Mouse (Mus musculus) macrophage (primary cell): Measurements from ENCODE around the gene Pkdrej. TPM values are rescaled to one million over a fixed set of nuclear protein-coding genes. Genes with fewer than 3 reads are reported as not detected.
A peak's percentile ranks its signal among the peaks of the same experiment; 100 is the strongest.
"Not testable (repeated sequence)": the region's sequence is repeated elsewhere in the genome, so short reads cannot be mapped to it uniquely, and the experiment has no call there.

ENCODE experiments used
- H3K27ac ChIP-seq: fragments of 350-480 bp; formaldehyde crosslinking; 2 replicates; pipeline ENCODE4 v1.9.0; 2021
- H3K36me3 ChIP-seq: fragments of 350-480 bp; formaldehyde crosslinking; 2 replicates; pipeline ENCODE4 v1.9.0; 2021; ENCODE audit errors: inconsistent target
- H3K4me3 ChIP-seq: fragments of 350-480 bp; formaldehyde crosslinking; 2 replicates; pipeline ENCODE4 v1.9.0; 2021; ENCODE audit errors: inconsistent target
- H3K79me2 ChIP-seq: fragments of 350-480 bp; formaldehyde crosslinking; 2 replicates; pipeline ENCODE4 v1.9.0; 2021; ENCODE audit errors: inconsistent target
- WGBS: methylation state at CpG from one replicate; pipeline ENCODE4 v1.1.7; 2026; ENCODE audit warnings: inconsistent platforms; ENCODE audit not compliant: missing documents; 5-methylcytosine and 5-hydroxymethylcytosine counted together
- polyA plus RNA-seq: library from polyadenylated mRNA; stranded (reverse); fragments of 250-400 nt; gene quantifications from 3 replicates; pipeline ENCODE4 v1.2.4, GENCODE M21; 2018; ENCODE audit warnings: inconsistent platforms
- total RNA-seq, 78 experiments: library from RNA; depleted of rRNA; stranded (reverse); fragments of 250-400 nt; gene quantifications; 1 replicate in 9 of 78; 2 replicates in 24 of 78; 3 replicates in 43 of 78; 4 replicates in 2 of 78; pipeline ENCODE4 v1.2.4; 2018; ENCODE audit warnings: inconsistent platforms in 56 of 78

Gene Pkdrej
- total RNA-seq (2018; cell fraction: chromatin; rRNA removed), result not detected
- total RNA-seq (2018; cell fraction: cytosol; rRNA removed), result not detected
- not detected for total RNA-seq (2018; cell fraction: nucleus; rRNA removed)
- polyA plus RNA-seq, result not detected in 3 replicates

DNA sequence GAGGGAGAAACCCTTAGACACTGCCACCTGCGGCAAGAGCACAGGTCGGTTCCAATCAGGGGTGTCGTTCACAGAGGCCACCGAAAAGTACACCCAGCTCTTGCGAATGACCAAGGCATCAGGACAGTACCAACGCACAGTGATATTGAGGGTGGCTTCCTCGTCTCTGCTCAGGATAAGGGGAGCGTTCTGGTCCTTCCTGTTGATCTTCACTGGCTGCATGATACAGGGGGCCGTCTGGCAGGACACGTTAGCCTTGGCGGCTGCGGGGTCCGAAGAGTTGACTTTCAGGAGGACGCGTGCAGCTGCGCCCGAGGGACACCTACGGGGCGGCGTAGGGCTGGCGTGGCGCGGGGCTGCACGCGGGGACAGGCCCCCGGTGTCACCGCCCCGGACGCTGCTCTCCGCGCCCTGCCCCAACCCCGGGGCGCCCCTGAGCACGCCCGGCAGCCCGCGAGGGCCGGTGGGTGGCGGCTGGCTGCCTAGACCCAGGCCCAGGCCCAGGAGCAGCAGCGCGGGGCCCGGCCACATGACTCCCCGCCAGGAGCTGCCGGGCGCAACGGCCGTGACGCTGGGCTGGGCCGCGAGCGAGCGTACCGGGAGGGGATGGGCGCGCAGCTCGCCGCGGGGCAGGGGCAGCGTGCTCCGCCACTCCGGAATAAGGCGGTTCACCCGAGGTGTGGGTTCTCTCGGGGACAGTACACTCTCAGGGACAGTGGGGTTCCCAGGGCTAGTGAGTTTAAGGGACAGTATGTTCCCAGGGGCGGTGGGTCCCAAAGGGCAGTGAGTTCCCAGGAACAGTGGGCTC is at the start of gene Pkdrej:
Gene Pkdrej, minus strand, starts transcription at position 532 of the 808 bp plus-strand sequence.
- no peak within 1 kb of the TSS for H3K27ac ChIP-seq
- H3K36me3 ChIP-seq, result no peaks in the 10 kb centered on the region
- no peak within 1 kb of the TSS for H3K4me3 ChIP-seq
- no peaks in the 10 kb centered on the region for H3K79me2 ChIP-seq
- under 1% methylated on average over 47 of the region's 65 CpGs for WGBS

- 49% methylated on average over 6 of the region's 6 CpGs for WGBS
- no peak overlapping the region for H3K27ac ChIP-seq
- peaks cover 25% of the 10 kb centered on the region; the same call in 1 of the 2 replicates for H3K36me3 ChIP-seq
Measured at GRCm38 (mm10) chr15:85867696-85868095, 46.2 kb upstream of the Pkdrej start.

GRCm38 (mm10) chr15:85865913-85866312 is 44.4 kb upstream of the Pkdrej start:
- peaks cover 15% of the 10 kb centered on the region; the same call in 1 of the 2 replicates for H3K36me3 ChIP-seq
- peaks cover 22% of the 10 kb centered on the region for H3K79me2 ChIP-seq
- 89% methylated on average over 7 of the region's 7 CpGs for WGBS
- H3K27ac ChIP-seq, H3K4me3 ChIP-seq: not testable (repeated sequence)

More at GRCm38 (mm10) chr15:85867696-85868095, 46.2 kb upstream of the Pkdrej start:
- Histone ChIP-seq H3K79me2 (peaks cover 4% of the 10 kb centered on the region; the same call in 1 of the 2 replicates), H3K4me3 (no peak overlapping the region)

GRCm38 (mm10) chr15:85859490-85860031 is 38.0 kb upstream of the Pkdrej start, which contains the start of gene Gtse1:
Gene Gtse1, plus strand, starts transcription at chr15:85859745.
- Histone ChIP-seq H3K36me3 (no peaks in the 10 kb centered on the region), H3K79me2 (peaks cover 34% of the 10 kb centered on the region), H3K27ac (peak within 1 kb of the TSS; percentile 71), H3K4me3 (peak within 1 kb of the TSS; percentile 82)
- under 1% methylated on average over 42 of the region's 42 CpGs for WGBS

DNA sequence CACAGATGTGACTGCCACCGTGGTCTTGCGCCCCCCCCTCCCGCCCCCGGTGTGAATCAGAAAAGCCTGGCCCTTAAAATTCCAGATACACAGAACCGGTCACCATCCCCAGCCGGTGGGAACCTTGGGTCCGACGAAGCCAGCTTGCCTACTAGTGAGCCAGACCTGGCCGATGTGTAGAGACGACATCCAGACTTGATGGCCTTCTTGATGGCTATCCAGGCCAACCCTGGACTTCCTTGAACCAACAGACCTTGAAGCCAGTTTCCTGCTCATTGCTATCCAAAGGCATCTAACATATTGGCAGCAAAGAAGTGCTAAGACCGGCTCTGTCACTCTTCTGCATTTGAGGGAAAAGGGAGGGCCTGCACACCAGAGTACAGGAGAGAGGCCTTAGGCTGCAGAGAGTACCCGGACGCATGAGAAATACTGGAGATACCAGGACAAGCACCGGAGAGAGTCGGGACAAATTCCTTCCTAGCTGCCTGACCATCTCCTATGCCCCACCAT is 37.5 kb upstream of the Pkdrej start:
- no peaks in the 10 kb centered on the region for H3K36me3 ChIP-seq
- H3K79me2 ChIP-seq, result peaks cover 34% of the 10 kb centered on the region
- peak overlapping the region; percentile 71 for H3K27ac ChIP-seq
- peak overlapping the region; percentile 82 for H3K4me3 ChIP-seq
- WGBS, result 12% methylated on average over 15 of the region's 15 CpGs

GRCm38 (mm10) chr15:85851656-85852392 is 30.3 kb upstream of the Pkdrej start:
- WGBS, result 92% methylated on average over 12 of the region's 12 CpGs
- no peaks in the 10 kb centered on the region for H3K36me3 ChIP-seq
- no peak overlapping the region for H3K4me3 ChIP-seq
- H3K27ac ChIP-seq, result no peak overlapping the region
- H3K79me2 ChIP-seq, result no peaks in the 10 kb centered on the region

DNA sequence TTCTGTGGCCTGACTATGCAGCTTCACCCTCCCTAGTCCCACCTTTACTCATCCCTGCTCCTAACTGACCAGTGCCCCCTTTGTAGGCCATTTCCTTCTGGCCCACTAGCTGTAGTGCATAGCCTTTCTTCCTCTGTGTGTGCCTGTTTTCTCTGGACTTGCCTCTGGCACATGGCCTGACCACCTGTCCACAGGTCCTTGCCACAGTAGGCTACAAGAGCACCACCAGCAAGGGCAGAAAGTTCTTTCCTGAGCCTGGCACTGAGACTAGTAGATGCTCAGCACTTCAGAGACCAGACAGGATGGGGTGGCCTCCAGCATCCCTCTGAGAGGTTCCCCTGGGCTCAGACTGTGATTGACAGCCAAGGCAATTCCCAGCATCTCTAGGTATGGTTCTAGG is 23.5 kb upstream of the Pkdrej start:
- H3K4me3 ChIP-seq, result no peak overlapping the region
- no peak overlapping the region for H3K27ac ChIP-seq
- no peaks in the 10 kb centered on the region for H3K79me2 ChIP-seq
- H3K36me3 ChIP-seq, result 0 out of 2 replicates have a peak, but pooled peaks cover 7% of the 10 kb centered on the region

- no peaks in the 10 kb centered on the region for H3K79me2 ChIP-seq
- 89% methylated on average over 5 of the region's 5 CpGs for WGBS
- H3K4me3 ChIP-seq, result no peak overlapping the region
- no peak overlapping the region for H3K27ac ChIP-seq
- 0 out of 2 replicates have a peak, but pooled peaks cover 7% of the 10 kb centered on the region for H3K36me3 ChIP-seq
Measured at GRCm38 (mm10) chr15:85841796-85842360, 20.3 kb upstream of the Pkdrej start.

DNA sequence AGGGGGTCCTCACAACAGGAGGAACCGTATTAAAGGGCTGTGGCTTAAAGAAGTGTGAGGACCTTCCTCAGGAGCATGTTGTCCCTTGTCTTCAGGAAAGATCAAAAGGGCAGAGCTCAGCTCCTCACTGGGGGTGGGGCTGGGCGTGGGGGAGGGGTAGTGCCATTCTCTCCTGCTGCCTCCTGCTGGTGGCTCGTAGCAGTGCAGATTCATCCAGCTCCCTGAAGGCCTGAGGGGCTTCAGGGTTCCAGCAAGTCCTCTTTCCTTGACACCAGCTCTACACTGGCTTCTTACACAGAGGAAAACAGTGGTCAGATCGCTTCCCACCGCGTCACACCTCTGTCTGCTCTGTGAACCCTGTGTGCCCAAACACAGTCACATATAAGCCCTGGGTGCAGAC is 19.4 kb upstream of the Pkdrej start:
- WGBS, result 83% methylated on average over 6 of the region's 6 CpGs

GRCm38 (mm10) chr15:85836887-85837286 is 15.4 kb upstream of the Pkdrej start:
- Histone ChIP-seq H3K36me3 (no peaks in the 10 kb centered on the region), H3K27ac (no peak overlapping the region), H3K4me3 (no peak overlapping the region), H3K79me2 (no peaks in the 10 kb centered on the region)
- 98% methylated on average over 5 of the region's 5 CpGs for WGBS

More for the DNA sequence above, 19.4 kb upstream of the Pkdrej start:
- 0 out of 2 replicates have a peak, but pooled peaks cover 7% of the 10 kb centered on the region for H3K36me3 ChIP-seq
- no peak overlapping the region for H3K4me3 ChIP-seq
- no peaks in the 10 kb centered on the region for H3K79me2 ChIP-seq
- H3K27ac ChIP-seq, result no peak overlapping the region

DNA sequence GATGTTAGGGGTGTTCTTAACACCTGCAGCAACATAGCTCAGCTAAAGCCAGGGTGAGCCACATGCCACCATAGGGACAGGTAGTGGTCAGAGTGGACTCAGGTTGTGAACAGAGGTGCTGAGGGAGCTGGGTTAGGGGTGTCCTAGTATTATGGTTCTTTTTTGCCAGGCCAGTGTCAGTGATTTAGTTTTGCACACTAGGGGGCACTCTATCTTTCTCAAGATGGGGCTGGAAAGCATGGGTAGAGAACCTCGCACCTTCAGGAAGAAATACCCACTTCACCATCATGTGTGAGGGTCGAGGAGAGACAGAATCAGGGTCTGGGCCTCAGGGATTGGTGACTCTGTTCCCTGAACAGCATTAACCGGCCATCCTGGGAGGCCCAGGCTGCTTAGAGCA is 13.8 kb upstream of the Pkdrej start:
- Histone ChIP-seq H3K4me3 (no peak overlapping the region), H3K27ac (no peak overlapping the region), H3K79me2 (no peaks in the 10 kb centered on the region), H3K36me3 (no peaks in the 10 kb centered on the region)
- 67% methylated on average over 3 of the region's 3 CpGs for WGBS

GRCm38 (mm10) chr15:85832599-85832998 is 11.1 kb upstream of the Pkdrej start:
- H3K79me2 ChIP-seq, result no peaks in the 10 kb centered on the region
- H3K4me3 ChIP-seq, result peak overlapping the region; percentile 74
- 37% methylated on average over 8 of the region's 8 CpGs for WGBS
- H3K36me3 ChIP-seq, result no peaks in the 10 kb centered on the region
- peak overlapping the region; percentile 28 for H3K27ac ChIP-seq

DNA sequence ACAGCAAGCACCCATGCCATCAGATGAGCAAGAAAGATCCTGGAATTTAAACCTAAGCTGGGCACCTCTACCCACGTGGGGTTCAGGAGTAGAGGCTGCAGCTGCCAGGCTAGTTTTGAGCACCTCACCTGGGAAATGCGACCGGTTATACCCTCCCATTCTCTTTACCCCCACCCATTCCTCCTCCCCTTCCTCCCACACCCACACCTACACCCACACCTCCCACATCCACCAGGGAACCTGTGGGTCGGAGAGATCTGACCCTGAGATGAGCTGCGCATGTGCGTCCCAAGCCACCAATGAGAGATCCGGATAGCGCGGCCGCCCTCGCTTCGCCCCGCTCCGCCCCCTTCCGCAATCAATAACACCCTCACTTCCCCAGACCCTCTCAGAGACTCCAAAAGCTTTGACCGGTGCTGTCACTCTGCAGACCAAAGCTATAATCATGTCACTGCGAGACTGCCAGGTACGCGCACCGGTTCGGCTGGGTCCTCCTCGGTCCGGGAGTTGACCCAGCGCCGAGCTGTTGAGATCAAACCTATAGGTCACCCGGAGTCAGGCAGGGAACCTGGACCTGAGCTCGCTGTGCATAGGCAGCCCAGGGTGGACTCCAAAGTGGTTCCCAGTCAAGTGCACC is 10.5 kb upstream of the Pkdrej start, which contains the start of gene Ttc38:
Gene Ttc38, plus strand, starts transcription at position 353 of the 637 bp plus-strand sequence.
- Histone ChIP-seq H3K27ac (peak within 1 kb of the TSS; percentile 28), H3K4me3 (peak within 1 kb of the TSS; percentile 74), H3K36me3 (no peaks in the 10 kb centered on the region), H3K79me2 (no peaks in the 10 kb centered on the region)
- WGBS, result under 1% methylated on average over 27 of the region's 27 CpGs
